Mouse (Mus musculus): ENCODE measurements around the gene Egln2. TPM values are rescaled to one million over a fixed set of nuclear protein-coding genes. Genes with fewer than 3 reads are reported as not detected.
A peak's percentile ranks its signal among the peaks of the same experiment; 100 is the strongest.

Gene Egln2
- polyA plus RNA-seq, 1 experiment from 2014 or later, result 68.1 TPM

DNA sequence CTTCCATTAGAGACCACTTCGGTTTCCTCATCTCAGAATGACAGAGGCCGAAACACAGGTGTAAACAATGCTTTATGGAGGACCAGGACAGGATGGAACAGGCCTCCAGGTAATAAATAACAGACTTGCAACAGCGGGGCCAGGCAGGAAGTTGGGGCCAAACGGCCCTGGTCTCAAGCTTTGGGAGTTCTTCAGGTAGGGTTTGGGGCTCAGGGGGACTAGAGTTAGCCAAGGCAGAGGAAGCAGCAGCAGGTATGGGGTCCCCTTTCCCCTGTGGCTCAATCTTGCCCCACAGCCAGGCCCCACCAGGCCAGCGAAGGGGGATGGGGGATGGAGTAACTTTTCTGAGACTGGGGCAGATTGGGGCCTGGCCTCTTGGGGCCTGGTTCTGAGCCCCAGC is 1.8 kb upstream of the Egln2 start:
- ATAC-seq, result no peak
- H3K27ac ChIP-seq, result no peak overlapping the region
- no peaks in the 10 kb centered on the region for H3K27me3 ChIP-seq (replicated peaks)
- H3K9me3 ChIP-seq, result no peaks in the 10 kb centered on the region
- no peak overlapping the region for H3K4me3 ChIP-seq (replicated peaks)
- no peak overlapping the region for H3K9ac ChIP-seq
- 83% methylated on average over 5 of the region's 5 CpGs for WGBS
- peaks cover 27% of the 10 kb centered on the region for H3K4me1 ChIP-seq (replicated peaks)
- H3K4me2 ChIP-seq (replicated peaks), result no peak overlapping the region
- peaks cover 12% of the 10 kb centered on the region; the same call in 1 of the 2 replicates for H3K36me3 ChIP-seq

DNA sequence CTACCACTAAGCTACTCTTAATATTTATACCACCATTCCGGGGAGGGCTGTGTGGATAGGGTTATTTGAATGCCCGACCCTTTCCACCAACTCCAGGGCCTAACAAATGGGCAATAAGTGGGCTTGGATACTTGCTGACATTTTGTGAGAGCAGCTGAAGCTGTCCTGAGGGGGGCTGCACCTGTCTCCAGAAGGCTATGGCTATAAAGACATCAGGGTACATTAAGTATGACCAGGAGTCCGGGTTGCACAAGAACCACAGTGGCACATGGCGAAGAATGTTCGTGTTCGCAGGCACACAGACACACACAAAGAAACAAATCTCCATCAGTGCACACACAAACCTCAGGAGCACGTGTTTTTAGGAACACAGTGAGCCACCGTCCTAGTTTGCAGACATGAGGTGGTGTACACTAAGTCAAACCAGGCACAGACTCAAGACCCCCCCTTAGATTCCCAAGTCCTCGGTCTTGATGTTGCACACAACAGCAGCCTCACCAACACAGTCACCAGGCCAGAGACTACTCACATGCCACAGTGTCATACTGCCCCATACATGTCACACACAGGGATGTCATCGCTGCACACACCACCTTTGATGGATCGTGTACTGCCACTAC is 983 bp upstream of the Egln2 start:
- Histone ChIP-seq H3K9me3 (no peaks in the 10 kb centered on the region), H3K4me2 (replicated peaks) (peak overlapping the region; percentile 74), H3K27me3 (replicated peaks) (no peaks in the 10 kb centered on the region), H3K36me3 (peaks cover 5% of the 10 kb centered on the region; the same call in 1 of the 2 replicates), H3K27ac (peak overlapping the region; percentile 98), H3K4me1 (replicated peaks) (peaks cover 35% of the 10 kb centered on the region), H3K4me3 (replicated peaks) (peak overlapping the region; percentile 72), H3K9ac (peak overlapping the region; percentile 46; the same call in 1 of the 2 replicates)
- 71% methylated on average over 11 of the region's 11 CpGs for WGBS
- no peak for ATAC-seq

DNA sequence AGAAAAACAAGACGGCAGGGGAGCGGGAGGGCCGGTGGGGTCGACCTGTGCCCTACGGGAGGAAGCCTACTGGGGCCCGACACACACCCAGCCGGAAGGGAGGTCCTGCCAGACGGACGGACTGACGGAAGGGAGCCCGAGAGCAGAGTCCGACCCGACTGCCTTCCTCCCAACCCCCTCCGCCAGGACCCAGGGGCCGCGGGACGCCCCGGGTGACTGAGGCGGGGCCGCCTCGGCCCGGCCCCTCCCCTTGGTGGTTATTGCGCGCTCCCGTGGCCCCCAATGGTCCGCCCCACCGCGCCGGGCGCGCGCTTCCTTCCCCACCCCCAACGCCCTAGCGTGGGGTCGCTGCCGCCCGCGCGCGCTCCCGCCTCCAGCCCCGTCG is 381 bp downstream of the Egln2 start:
- peak overlapping the region; percentile 72 for H3K4me3 ChIP-seq (replicated peaks)
- 0 out of 2 replicates have a peak, but pooled peaks cover 3% of the 10 kb centered on the region for H3K36me3 ChIP-seq
- peak; percentile 91 for ATAC-seq
- under 1% methylated on average over 41 of the region's 43 CpGs for WGBS
- no peaks in the 10 kb centered on the region for H3K27me3 ChIP-seq (replicated peaks)
- no peaks in the 10 kb centered on the region for H3K9me3 ChIP-seq
- H3K4me2 ChIP-seq (replicated peaks), result peak overlapping the region; percentile 78
- H3K9ac ChIP-seq, result peak overlapping the region; percentile 83
- peak overlapping the region; percentile 98 for H3K27ac ChIP-seq
- peaks cover 43% of the 10 kb centered on the region for H3K4me1 ChIP-seq (replicated peaks)

- Histone ChIP-seq H3K4me2 (replicated peaks) (peak overlapping the region; percentile 78), H3K27ac (peak overlapping the region; percentile 98), H3K27me3 (replicated peaks) (no peaks in the 10 kb centered on the region), H3K9ac (peak overlapping the region; percentile 83), H3K36me3 (0 out of 2 replicates have a peak, but pooled peaks cover 3% of the 10 kb centered on the region), H3K9me3 (no peaks in the 10 kb centered on the region), H3K4me3 (replicated peaks) (peak overlapping the region; percentile 72), H3K4me1 (replicated peaks) (peaks cover 48% of the 10 kb centered on the region)
- 2% methylated on average over 8 of the region's 8 CpGs for WGBS
- ATAC-seq, result peak; percentile 10
Observed at GRCm38 (mm10) chr7:27165696-27166095, 906 bp downstream of the Egln2 start.

- WGBS, result 65% methylated on average over 23 of the region's 23 CpGs
- Histone ChIP-seq H3K27me3 (replicated peaks) (no peaks in the 10 kb centered on the region), H3K9me3 (no peaks in the 10 kb centered on the region), H3K27ac (no peak overlapping the region), H3K4me2 (replicated peaks) (peak overlapping the region; percentile 78), H3K9ac (peak overlapping the region; percentile 83), H3K36me3 (0 out of 2 replicates have a peak, but pooled peaks cover 3% of the 10 kb centered on the region), H3K4me3 (replicated peaks) (peak overlapping the region; percentile 72), H3K4me1 (replicated peaks) (peaks cover 52% of the 10 kb centered on the region)
- no peak for ATAC-seq
Observed at GRCm38 (mm10) chr7:27165007-27165655, 1.5 kb downstream of the Egln2 start.

- H3K4me1 ChIP-seq (replicated peaks), result peaks cover 55% of the 10 kb centered on the region
- ATAC-seq, result no peak
- peak overlapping the region; percentile 72 for H3K4me3 ChIP-seq (replicated peaks)
- H3K27ac ChIP-seq, result no peak overlapping the region
- 81% methylated on average over 33 of the region's 33 CpGs for WGBS
- no peaks in the 10 kb centered on the region for H3K27me3 ChIP-seq (replicated peaks)
- H3K36me3 ChIP-seq, result 0 out of 2 replicates have a peak, but pooled peaks cover 7% of the 10 kb centered on the region
- peak overlapping the region; percentile 83 for H3K9ac ChIP-seq
- no peaks in the 10 kb centered on the region for H3K9me3 ChIP-seq
- peak overlapping the region; percentile 78 for H3K4me2 ChIP-seq (replicated peaks)
Observed at GRCm38 (mm10) chr7:27164112-27164947, 2.3 kb downstream of the Egln2 start.

DNA sequence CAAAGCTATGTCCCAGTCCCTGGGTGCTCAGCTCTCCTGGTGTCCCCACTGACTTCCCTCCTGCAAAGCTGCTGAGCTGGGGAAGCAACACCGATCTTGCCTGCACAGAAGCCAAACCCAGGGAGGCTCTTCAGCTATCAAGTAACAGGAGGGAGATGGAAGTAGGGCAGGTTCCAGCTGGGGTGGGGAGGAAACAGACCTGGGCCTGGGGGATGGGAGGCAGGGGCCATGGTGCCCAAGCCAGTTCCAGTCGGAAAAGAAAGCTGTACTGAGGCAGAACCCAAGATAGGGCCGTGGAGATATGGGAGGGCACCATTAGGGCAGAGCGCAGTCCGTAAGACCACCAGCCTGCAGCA is 3.2 kb downstream of the Egln2 start:
- no peaks in the 10 kb centered on the region for H3K9me3 ChIP-seq
- H3K27me3 ChIP-seq (replicated peaks), result no peaks in the 10 kb centered on the region
- H3K27ac ChIP-seq, result no peak overlapping the region
- no peak for ATAC-seq
- H3K4me3 ChIP-seq (replicated peaks), result no peak overlapping the region
- WGBS, result 78% methylated on average over 5 of the region's 5 CpGs
- peak overlapping the region; percentile 20; the same call in 1 of the 2 replicates for H3K9ac ChIP-seq
- H3K4me2 ChIP-seq (replicated peaks), result peak overlapping the region; percentile 78
- H3K4me1 ChIP-seq (replicated peaks), result peaks cover 55% of the 10 kb centered on the region
- peaks cover 15% of the 10 kb centered on the region; the same call in 1 of the 2 replicates for H3K36me3 ChIP-seq

DNA sequence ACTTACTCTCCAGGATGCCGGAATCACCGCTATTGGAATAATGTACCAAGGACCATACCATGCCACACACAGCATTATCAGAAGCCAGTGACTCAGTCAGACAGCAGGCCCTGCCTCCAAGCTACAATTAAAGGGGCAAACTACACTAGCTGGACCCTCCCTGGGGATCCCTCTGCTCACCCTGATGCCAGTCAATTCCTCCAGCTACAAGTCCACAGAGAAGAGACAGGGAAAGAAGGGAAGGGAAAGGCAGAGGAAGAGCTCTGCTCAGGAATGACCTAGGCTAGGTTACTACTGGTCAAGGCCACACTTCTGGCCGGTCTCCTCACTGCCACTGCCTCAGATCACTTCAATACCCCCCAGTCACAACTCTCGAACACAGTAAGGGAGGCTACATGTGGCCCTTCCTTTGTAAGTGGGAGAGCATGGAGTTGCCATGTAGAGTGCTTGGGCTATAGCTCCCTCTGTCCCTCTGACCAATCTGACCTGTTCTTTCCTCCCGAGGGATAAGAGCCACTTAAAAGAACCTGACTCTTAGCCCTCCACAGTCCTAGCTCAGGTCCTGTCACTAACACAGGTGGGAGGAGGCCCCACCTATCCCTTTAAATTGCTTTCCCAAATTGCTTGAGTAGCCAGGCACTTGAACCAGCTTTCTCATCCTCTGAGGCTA is 3.7 kb downstream of the Egln2 start:
- H3K4me1 ChIP-seq (replicated peaks), result peaks cover 55% of the 10 kb centered on the region

DNA sequence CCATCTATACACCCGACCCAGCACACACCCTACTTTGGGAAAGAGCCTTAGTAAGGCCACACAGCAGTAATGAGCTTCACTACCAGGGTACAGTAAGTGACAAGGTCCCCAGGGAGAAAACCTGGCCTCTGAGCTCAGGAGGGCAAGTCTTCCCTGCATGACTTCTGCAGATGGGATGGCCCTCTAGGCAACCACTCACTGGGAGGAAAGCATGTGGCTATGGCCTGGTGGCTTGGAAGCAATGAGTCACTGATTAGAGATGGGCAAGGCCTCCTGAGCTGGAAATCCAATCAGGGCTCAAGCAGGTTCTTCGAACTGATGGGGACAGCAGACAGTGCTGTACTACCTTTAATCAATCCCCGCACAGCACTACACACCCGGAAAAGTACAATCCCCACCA is 4.9 kb downstream of the Egln2 start:
- Histone ChIP-seq H3K9ac (no peak overlapping the region), H3K4me2 (replicated peaks) (no peak overlapping the region), H3K9me3 (no peaks in the 10 kb centered on the region), H3K4me1 (replicated peaks) (peaks cover 49% of the 10 kb centered on the region), H3K4me3 (replicated peaks) (no peak overlapping the region), H3K27ac (no peak overlapping the region), H3K36me3 (peaks cover 17% of the 10 kb centered on the region; the same call in 1 of the 2 replicates), H3K27me3 (replicated peaks) (no peaks in the 10 kb centered on the region)
- ATAC-seq, result no peak
- WGBS, result 84% methylated on average over 4 of the region's 4 CpGs

More for the DNA sequence above, 3.7 kb downstream of the Egln2 start:
- Histone ChIP-seq H3K27me3 (replicated peaks) (no peaks in the 10 kb centered on the region), H3K36me3 (peaks cover 17% of the 10 kb centered on the region; the same call in 1 of the 2 replicates), H3K9ac (peak overlapping the region; percentile 20; the same call in 1 of the 2 replicates), H3K4me2 (replicated peaks) (peak overlapping the region; percentile 78; the same call in 1 of the 2 replicates), H3K4me3 (replicated peaks) (no peak overlapping the region), H3K9me3 (no peaks in the 10 kb centered on the region), H3K27ac (no peak overlapping the region)
- 76% methylated on average over 5 of the region's 5 CpGs for WGBS
- no peak for ATAC-seq

DNA sequence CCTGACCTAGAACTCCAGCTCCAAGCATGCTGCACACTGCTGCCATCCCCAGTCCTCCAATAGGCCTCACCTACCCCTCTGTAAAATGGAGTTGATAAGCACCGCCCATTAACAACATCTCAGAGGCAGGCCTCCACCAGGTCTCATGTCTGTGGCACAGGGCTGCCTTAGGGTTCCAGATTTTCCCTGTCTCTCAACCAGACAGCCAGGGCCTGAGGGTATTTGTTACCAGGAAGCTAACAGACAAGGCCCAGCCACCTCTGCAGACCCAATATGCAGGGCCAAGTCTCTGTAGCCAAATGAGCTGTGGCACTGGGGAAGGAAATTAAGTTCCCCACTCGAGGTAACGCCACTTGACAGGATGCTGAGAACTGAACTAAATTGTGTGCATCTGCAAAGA is 5.7 kb downstream of the Egln2 start:
- Histone ChIP-seq H3K27me3 (replicated peaks) (no peaks in the 10 kb centered on the region), H3K4me1 (replicated peaks) (peaks cover 49% of the 10 kb centered on the region), H3K9ac (no peak overlapping the region), H3K9me3 (no peaks in the 10 kb centered on the region), H3K27ac (no peak overlapping the region), H3K4me3 (replicated peaks) (no peak overlapping the region), H3K36me3 (peaks cover 17% of the 10 kb centered on the region; the same call in 1 of the 2 replicates), H3K4me2 (replicated peaks) (no peak overlapping the region)
- 81% methylated on average over 3 of the region's 3 CpGs for whole genome bisulfite sequencing
- no peak for ATAC-seq

- Histone ChIP-seq H3K4me2 (replicated peaks) (no peak overlapping the region), H3K9me3 (no peaks in the 10 kb centered on the region), H3K27ac (no peak overlapping the region), H3K36me3 (peaks cover 15% of the 10 kb centered on the region; the same call in 1 of the 2 replicates), H3K4me3 (replicated peaks) (no peak overlapping the region), H3K4me1 (replicated peaks) (peaks cover 42% of the 10 kb centered on the region), H3K9ac (no peak overlapping the region), H3K27me3 (replicated peaks) (no peaks in the 10 kb centered on the region)
- peak; percentile 93 for ATAC-seq
- 16% methylated on average over 8 of the region's 8 CpGs for WGBS
Observed at GRCm38 (mm10) chr7:27159882-27160281, 6.7 kb downstream of the Egln2 start.

Measured in intestine, embryonic 15.5 days (tissue).